Mouse (Mus musculus): ENCODE measurements around the gene Shisa6.

The Shisa6 gene

DNA sequence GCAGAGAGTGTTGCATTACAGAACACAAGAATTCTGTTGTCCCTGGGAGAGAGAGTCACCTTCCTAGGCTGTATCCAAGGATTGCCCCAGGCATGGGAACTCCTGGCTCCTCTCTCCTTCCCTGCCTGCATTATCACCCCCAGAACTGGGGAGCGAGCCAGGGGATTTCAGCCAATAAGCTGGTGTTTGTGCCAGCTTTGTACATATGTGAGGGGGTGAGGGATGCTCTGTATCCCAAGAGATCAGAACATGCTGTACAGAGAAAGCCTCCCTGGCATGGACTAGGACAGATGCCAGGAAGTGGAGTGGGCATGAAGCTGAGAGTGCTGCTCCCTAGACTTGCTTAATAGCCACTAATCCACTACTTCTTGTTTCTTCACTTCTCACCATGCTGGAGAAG, 303.6 kb downstream of the Shisa6 start:
- no peak for DNase-seq

DNA sequence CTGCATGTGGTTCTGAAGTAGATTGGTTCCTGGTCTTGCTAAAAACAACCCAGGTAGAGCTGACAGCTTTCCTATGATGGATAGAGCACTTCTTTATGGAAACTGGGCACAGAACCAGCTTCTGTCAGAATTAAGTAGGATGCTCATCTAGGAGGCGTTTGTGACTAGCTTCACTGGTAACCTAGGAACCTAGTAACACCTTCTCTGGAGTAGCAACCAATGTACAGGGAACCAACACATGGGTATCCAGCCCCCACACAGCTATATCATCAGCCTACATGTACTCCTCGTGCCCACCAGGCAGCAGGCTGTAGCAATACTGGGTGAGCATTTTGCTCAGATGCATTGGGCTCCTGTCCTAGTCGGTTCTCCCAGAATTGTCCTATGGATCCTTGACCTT, 307.3 kb downstream of the Shisa6 start:
- DNase-seq: no peak

DNA sequence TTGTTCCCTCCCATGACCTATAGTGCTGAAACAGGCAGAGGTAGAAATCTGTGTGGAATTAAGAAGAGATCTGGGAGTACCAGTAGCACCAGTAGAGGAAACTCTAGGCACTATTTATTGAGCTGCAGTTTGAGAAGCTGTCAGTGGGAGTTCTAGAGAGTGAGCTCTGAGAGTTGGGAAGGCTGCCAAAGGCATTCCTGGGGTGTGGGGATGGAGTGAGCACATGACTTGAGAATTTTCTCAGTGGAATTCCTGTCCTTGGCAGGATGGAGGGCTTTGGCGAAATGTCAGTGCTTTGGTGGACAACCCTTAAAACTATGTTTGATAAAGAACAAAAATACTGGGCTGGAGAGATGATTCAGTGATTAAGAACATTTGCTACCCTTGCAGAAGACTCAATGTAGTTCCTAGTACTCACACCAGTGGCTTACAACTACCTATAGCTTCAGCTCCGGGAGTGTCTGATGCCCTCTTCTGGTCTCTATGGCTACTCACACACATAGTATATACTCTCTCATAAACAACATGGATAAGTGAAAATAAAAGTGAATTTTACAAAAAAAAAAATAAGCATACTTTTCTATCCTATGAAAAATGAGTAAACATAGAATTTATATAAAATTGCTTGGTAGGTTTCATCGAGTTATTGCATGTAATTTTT, 337.0 kb downstream of the Shisa6 start:
- no peak for DNase-seq

DNA sequence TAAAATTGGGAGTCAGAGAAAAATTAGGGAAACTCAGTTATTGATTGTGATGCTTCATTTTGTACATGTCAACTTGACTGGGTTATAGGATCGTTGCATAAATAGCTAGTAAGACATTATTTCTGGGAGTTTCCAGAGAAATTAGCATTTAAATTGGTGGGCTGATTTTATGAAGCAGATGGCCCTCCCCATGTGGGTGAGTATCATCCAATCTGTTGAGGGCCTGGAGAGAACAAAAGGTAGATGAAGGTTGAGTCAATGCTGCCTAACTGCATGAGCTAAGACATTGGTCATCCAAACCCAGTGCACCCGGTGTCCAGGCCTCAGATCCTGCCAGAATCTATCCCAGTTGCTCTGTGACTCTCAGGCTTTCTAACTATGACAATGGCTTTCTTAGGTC, 337.6 kb downstream of the Shisa6 start:
- DNase-seq: no peak

DNA sequence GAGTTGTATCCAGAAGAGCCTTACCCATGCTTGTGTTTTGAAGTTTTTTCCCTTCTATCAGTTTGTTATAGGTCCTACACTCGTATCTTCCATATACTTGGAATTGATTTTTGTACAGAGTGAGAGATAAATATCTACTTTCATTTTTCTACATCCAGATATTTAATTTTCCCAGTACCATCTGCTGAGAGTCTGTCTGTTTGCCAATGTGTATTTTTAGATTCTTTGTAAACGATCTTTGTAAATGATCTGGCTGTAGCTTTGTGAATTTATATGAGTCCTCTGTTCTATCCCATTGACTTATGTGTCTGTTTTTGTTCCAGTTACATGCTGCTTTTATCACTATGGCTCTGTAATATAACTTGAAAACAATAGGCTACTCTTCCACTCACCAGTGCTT, 348.0 kb downstream of the Shisa6 start:
- DNase-seq: no peak

DNA sequence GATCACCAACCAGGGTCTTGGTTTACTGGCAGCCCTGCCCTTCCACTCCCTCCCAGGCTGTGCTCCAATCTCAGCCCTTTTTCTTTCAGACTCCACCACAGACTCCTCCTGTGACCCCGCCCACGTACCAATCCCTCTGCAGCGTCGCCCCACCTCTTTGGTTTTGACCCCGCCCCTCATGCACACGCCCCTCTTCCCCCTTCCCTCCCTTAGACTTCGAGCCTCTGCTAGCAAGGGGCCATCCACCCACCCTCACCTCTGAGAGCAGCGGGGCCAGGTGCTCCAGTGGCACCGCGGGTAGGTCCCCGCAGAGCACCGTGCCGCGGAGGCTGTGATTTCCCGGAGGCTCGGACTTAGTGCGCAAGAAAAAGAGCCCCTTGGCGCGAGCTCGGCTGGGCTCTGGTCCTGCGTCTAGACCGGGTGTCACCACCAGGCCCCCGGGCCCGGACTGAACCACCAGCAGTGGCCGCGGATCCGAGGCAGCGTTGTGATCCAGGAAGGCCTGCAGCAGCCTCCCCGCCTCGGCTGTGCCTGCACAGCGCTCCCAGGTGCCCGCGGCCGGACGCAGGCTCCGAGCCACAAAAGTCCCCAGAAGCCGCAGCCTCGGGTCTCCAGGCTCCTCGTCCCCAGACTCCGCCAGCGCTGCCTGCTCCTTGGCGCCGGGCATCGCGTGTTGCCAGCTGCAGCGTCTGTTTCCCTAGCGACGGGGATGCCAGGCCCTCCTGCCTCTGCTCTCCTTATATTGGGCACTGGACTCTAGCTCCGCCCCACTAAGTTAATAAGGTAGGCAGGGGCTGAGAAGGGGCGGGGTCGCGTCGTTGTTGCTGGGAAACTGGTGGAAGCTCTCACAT, 357.7 kb downstream of the Shisa6 start, which contains the start of gene Dnah9:
Dnah9 (minus strand) TSS at position 751 of the 851 bp plus-strand sequence.
- no peak for DNase-seq

GRCm38 (mm10) chr11:66164022-66164421, 361.7 kb downstream of the Shisa6 start:
- DNase-seq: no peak

All from thymus, postnatal 25 days (tissue).